Mouse (Mus musculus) liver, embryonic 14.5 days (tissue): ENCODE data around the gene Krt15. TPM values are rescaled to one million over a fixed set of nuclear protein-coding genes. Genes with fewer than 3 reads are reported as not detected.

Experiments used
- ATAC-seq: fragments of 200-750 bp; cut with Nextera tagmentation; 2 replicates; pipeline ENCODE4 v1.8.0; 2017; ENCODE audit warnings: moderate number of reproducible peaks, mild to moderate bottlenecking, moderate library complexity; ENCODE audit not compliant: insufficient read depth
- DNase-seq, 3 experiments: peaks; one replicate each; pipeline ENCODE4 v3.0.0-alpha.2; 2012 to 2013; ENCODE audit warnings: low read depth in 3 of 3, low spot score in 3 of 3
- H3K27ac ChIP-seq: fragments of 300-500 bp; sonication (generic); 2 replicates; pipeline ENCODE4 v1.5.1; 2014; ENCODE audit warnings: moderate library complexity, mild to moderate bottlenecking, control low read depth, inconsistent platforms
- H3K27me3 ChIP-seq: fragments of 300-500 bp; sonication (generic); 2 replicates; pipeline ENCODE4 v1.6.1; 2014; ENCODE audit warnings: mild to moderate bottlenecking, low read length, moderate library complexity; ENCODE audit not compliant: control insufficient read depth, insufficient read depth
- H3K36me3 ChIP-seq: fragments of 300-500 bp; sonication (generic); replicated peaks from 2 replicates; pipeline ENCODE4 v1.6.1; 2014; ENCODE audit warnings: low read depth; ENCODE audit not compliant: control insufficient read depth, insufficient read depth
- H3K4me1 ChIP-seq, 2 experiments: fragments of 200-500 bp in 1 of 2; fragments of 300-500 bp in 1 of 2; sonication (generic) in 1 of 2; replicated peaks; 2 replicates each; pipeline ENCODE4 v1.6.1; 2012 to 2014; ENCODE audit warnings: antibody characterized with exemption in 1 of 2, inconsistent platforms in 1 of 2, low read length in 1 of 2; ENCODE audit not compliant: control insufficient read depth in 2 of 2, insufficient read depth in 2 of 2
- H3K4me2 ChIP-seq: fragments of 300-500 bp; sonication (generic); 2 replicates; pipeline ENCODE4 v1.6.1; 2014; ENCODE audit warnings: low read depth, mild to moderate bottlenecking, control low read depth, moderate library complexity
- H3K4me3 ChIP-seq, 2 experiments: fragments of 200-500 bp in 1 of 2; fragments of 300-500 bp in 1 of 2; sonication (generic) in 1 of 2; 2 replicates each; pipeline ENCODE4 v1.5.1; 2012 to 2014; ENCODE audit warnings: low read depth in 2 of 2, low read length in 2 of 2, mild to moderate bottlenecking in 2 of 2, control low read depth in 1 of 2, inconsistent platforms in 1 of 2, moderate library complexity in 1 of 2; ENCODE audit not compliant: insufficient read depth in 1 of 2
- H3K9ac ChIP-seq: fragments of 300-500 bp; sonication (generic); replicated peaks from 2 replicates; pipeline ENCODE4 v1.6.1; 2014; ENCODE audit warnings: mild to moderate bottlenecking, control low read depth, moderate library complexity
- H3K9me3 ChIP-seq: fragments of 300-500 bp; sonication (generic); 2 replicates; pipeline ENCODE4 v1.6.1; 2016; ENCODE audit warnings: low read length, mixed read lengths; ENCODE audit not compliant: control insufficient read depth
- CTCF ChIP-seq: IDR thresholded peaks from 2 replicates; pipeline ENCODE4 v1.5.1; 2016; ENCODE audit warnings: antibody characterized with exemption, low read depth, control low read depth
- EP300 ChIP-seq: IDR thresholded peaks from 2 replicates; pipeline ENCODE4 v1.6.1; 2016; ENCODE audit warnings: antibody characterized with exemption, low read depth
- WGBS: fragments of 180-500 bp; shearing (Covaris S2); extraction: QIAGEN DNeasy Blood & Tissue Kit; methylation state at CpG from one replicate; pipeline ENCODE4 v1.1.7; 2014; ENCODE audit not compliant: insufficient replicate concordance; 5-methylcytosine and 5-hydroxymethylcytosine counted together
- polyA plus RNA-seq, 2 experiments: library from polyadenylated mRNA; depleted of rRNA in 1 of 2; stranded (reverse) in 1 of 2; unstranded in 1 of 2; fragments of >200 nt; fragmentation: Nextera tagmentation in 1 of 2; extraction: Ambion mirVana in 1 of 2; gene quantifications; 2 replicates each; pipeline versions ENCODE4 v1.2.1 to v1.2.3; 2012 to 2014

Krt15 gene
- polyA plus RNA-seq (2012; rRNA removed) (0.18 and 0.35 TPM in 2 replicates), polyA plus RNA-seq (2014; fragmentation: Nextera tagmentation; extraction: Ambion mirVana) (0.08 TPM in 1 of 2 replicates, not detected in the other)

- no peaks in the 10 kb centered on the region for H3K9me3 ChIP-seq
- 55% methylated on average over 7 of the region's 7 CpGs for WGBS
- H3K27me3 ChIP-seq = no peaks in the 10 kb centered on the region
- H3K4me2 ChIP-seq = no peak within 1 kb of the TSS
- TF ChIP-seq EP300 (no peak), CTCF (no peak)
- H3K9ac ChIP-seq = no peak within 1 kb of the TSS
- no peaks in the 10 kb centered on the region for H3K36me3 ChIP-seq
- no peak within 1 kb of the TSS for H3K4me3 ChIP-seq
- H3K27ac ChIP-seq = no peak within 1 kb of the TSS
- H3K4me1 ChIP-seq = no peaks in the 10 kb centered on the region
- no peak for DNase-seq
- no peak for ATAC-seq
Observed at GRCm38 (mm10) chr11:100135731-100136130, at the start of gene Krt15. Gene Krt15, minus strand, starts transcription at chr11:100135928.

GRCm38 (mm10) chr11:100181725-100182124 is 46.0 kb upstream of the Krt15 start:
- DNase-seq = no peak
- Histone ChIP-seq H3K9ac (no peak overlapping the region), H3K4me3 (no peak overlapping the region), H3K4me1 (no peaks in the 10 kb centered on the region), H3K27ac (no peak overlapping the region), H3K9me3 (no peaks in the 10 kb centered on the region), H3K36me3 (no peaks in the 10 kb centered on the region), H3K27me3 (no peaks in the 10 kb centered on the region), H3K4me2 (no peak overlapping the region)
- TF ChIP-seq EP300 (no peak), CTCF (no peak)
- WGBS = 26% methylated on average over 7 of the region's 7 CpGs
- no peak for ATAC-seq

GRCm38 (mm10) chr11:100179260-100179659 is 43.5 kb upstream of the Krt15 start:
- no peaks in the 10 kb centered on the region for H3K27me3 ChIP-seq
- ATAC-seq = no peak
- no peak overlapping the region for H3K27ac ChIP-seq
- DNase-seq = no peak
- H3K9ac ChIP-seq = no peak overlapping the region
- WGBS = 53% methylated on average over 3 of the region's 3 CpGs
- H3K4me1 ChIP-seq = no peaks in the 10 kb centered on the region
- no peaks in the 10 kb centered on the region for H3K9me3 ChIP-seq
- no peak overlapping the region for H3K4me2 ChIP-seq
- no peak overlapping the region for H3K4me3 ChIP-seq
- H3K36me3 ChIP-seq = no peaks in the 10 kb centered on the region
- TF ChIP-seq EP300 = no peak
- no peak for TF ChIP-seq CTCF

GRCm38 (mm10) chr11:100178307-100178706 is 42.6 kb upstream of the Krt15 start:
- H3K27me3 ChIP-seq = no peaks in the 10 kb centered on the region
- H3K27ac ChIP-seq = no peak overlapping the region
- H3K9ac ChIP-seq = no peak overlapping the region
- no peaks in the 10 kb centered on the region for H3K36me3 ChIP-seq
- H3K4me2 ChIP-seq = no peak overlapping the region
- no peak overlapping the region for H3K4me3 ChIP-seq
- TF ChIP-seq EP300 = no peak
- no peak for TF ChIP-seq CTCF
- 53% methylated on average over 5 of the region's 5 CpGs for WGBS
- ATAC-seq (no peak), DNase-seq (no peak)
- no peaks in the 10 kb centered on the region for H3K4me1 ChIP-seq
- no peaks in the 10 kb centered on the region for H3K9me3 ChIP-seq

- TF ChIP-seq EP300 (no peak), CTCF (no peak)
- Histone ChIP-seq H3K4me2 (no peak overlapping the region), H3K36me3 (no peaks in the 10 kb centered on the region), H3K4me3 (no peak overlapping the region), H3K9ac (no peak overlapping the region), H3K27ac (no peak overlapping the region), H3K4me1 (no peaks in the 10 kb centered on the region), H3K27me3 (no peaks in the 10 kb centered on the region), H3K9me3 (no peaks in the 10 kb centered on the region)
- no peak for ATAC-seq
- no peak for DNase-seq
- WGBS = 59% methylated on average over 9 of the region's 9 CpGs
Observed at GRCm38 (mm10) chr11:100176791-100177190, 41.1 kb upstream of the Krt15 start.
